Mouse (Mus musculus): Measurements from ENCODE around the gene Aasdhppt.

GRCm38 (mm10) chr9:4300466-4300865 is 8.8 kb downstream of the Aasdhppt start:
- TF ChIP-seq CTCF (IDR thresholded peaks at IDR 0.05; ENCODE audit: borderline replicate concordance, extremely low read depth, insufficient read depth, insufficient read length) (no peak), POLR2A (IDR thresholded peaks at IDR 0.05; ENCODE audit: borderline replicate concordance, extremely low read depth, insufficient read depth, insufficient read length, poor library complexity, severe bottlenecking) (no peak)
